Mouse (Mus musculus) retina, adult 2 months (tissue): ENCODE results near the gene Rrm2.

ENCODE experiments used
- DNase-seq: peaks from one replicate; pipeline ENCODE4 v3.0.0-alpha.2; 2012; ENCODE audit warnings: low read depth, low spot score

The Rrm2 gene

DNA sequence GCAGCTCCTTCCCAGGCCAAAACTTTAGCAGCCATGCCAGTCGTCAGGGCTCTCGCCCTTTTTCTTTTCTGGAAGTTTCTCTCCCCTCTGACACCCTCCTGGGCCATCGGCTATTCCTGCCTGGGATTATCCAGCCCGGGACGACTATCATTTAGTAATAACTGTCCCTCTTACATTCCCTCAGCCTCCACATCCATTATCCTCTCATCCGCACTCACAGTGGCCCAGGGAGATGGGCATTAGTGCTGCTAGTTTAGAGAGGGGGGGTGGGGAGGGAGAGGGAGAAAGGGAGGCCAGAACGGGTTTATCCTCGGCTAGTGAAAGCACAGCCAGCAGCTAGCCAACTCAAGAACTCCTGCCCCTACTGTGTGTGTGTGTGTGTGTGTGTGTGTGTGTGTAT lies 39.3 kb downstream of the Rrm2 start:
- DNase-seq: no peak

DNA sequence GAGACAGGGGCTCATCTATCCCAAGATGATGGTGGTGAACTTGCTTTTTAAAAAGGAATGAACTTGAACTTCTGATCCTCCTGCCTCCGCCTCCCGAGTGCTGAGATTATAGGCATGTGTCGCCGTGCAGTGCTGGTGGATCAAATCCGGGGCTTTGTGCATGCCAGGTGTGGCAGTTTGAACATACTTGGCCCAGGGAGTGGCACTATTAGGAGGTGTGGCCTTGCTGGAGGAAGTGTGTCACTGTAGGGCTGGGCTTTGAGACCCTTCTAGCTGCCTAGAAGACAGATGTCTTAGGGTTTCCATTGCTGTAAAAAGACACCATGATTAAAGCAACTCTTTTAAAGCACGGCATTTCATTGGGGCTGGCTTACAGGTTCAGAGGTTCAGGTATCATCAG lies 42.5 kb downstream of the Rrm2 start:
- DNase-seq: no peak

DNA sequence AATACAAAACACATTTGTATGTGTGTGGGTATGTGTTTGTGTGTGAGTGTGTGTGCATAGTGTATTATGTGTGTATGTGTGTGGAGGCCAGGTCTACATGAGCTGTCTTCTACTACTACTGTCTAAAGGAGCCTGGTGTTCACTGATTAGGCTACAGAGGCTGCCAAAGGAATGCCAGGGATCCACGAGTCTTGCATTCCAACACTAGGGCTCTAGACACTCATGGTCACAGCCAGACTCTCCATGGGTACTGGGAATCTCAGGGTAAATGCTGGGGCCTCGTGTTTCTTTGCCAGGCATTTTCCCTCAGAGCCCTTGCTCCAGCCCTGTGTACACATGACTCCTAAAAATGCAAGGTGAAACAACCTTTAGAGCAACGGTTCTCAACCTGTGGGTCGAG lies 45.6 kb downstream of the Rrm2 start:
- no peak for DNase-seq

DNA sequence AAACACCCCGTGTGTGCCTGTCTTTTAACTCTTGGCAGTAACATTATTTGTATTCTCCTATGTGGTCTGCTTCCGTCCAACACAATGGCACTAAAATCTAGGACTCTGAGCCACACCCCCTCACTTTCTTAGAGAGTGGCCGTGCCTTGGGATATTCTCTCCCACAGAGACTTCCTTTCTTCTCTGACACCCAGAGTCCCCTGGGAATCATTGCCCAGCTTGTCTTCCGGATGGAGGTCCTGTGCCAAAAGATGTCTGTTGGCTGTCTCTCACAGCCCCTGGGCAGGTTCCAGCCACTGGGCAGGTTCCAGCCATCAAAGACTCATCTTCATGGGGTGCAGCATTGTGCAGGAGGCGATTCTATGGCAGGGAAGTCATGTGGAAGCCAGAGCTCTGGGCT lies 46.7 kb downstream of the Rrm2 start:
- no peak for DNase-seq

DNA sequence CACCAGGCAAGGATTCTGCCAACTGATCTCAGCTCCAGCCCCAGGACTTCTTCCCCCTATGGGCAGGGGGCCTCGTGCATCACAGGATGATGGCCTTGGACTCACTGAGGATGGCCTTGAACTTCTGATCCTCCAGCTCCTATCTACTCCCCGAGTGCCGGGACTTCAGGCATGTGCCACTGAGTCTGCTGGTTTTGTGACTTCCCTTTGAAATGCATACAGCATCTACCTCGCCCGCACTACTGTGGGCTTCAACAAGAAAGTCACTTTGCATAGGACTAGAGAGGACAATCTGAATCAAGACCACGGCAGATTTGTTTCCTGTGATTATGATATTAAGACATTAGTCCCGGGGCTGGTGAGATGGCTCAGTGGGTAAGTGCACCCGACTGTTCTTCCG lies 47.4 kb downstream of the Rrm2 start:
- DNase-seq: no peak

DNA sequence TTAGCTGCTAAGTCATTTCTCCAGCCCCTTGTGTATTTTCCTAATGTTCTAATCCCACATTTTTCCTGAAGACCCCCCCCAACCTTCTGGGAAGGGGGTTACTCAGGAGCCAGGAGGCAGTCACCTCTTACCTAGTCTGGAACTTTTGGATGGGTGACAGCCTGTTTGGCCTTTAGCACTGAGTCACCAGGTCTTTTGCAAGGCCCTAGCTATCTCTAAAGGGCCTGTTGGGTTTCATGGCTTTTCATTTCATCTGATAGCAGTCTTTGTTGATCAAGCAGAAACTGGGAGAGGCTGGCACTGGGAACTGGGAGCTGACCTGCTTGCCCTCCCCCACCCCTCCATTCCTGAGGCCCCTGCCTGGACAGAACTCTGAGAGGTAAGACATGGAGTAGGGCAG lies 49.3 kb downstream of the Rrm2 start:
- DNase-seq: no peak

DNA sequence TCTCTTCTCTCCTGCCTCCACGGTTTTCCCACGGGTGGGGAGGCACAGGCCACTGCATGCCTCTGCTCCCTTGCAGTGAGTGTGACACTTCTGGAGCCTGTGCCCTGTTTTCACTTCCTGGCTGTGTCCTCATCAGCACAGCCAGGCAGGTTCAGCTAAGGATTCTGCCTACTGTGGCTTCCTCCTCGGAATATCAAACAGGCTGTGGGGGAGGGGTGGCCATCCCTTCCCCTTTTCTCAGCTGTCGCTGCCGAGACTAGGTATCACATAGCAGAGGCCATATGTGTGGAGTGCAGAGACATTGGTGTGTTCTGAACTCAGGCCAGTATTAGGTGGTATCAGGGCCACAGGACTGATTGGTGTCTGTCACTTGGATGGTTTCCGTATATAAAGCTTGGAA lies 50.3 kb downstream of the Rrm2 start:
- no peak for DNase-seq

DNA sequence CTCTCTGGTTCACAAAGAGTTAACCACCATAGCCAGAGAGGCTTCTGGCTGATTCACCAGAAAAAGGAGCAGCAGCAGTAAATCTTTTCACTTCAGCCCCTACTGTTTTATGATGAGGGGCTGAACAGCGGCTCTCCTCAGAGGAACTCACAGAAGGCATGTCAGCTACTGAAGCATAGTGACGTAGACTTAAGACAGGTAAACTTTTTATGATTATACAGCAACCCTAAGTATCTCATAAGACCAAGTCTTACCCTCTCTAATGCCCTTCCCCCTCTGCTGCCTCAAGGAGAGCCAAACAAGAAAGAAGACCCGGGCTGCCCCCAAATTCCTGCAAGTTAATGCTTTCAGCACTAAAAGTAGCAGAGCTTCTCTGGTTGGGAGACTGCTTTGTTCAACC lies 54.2 kb downstream of the Rrm2 start:
- DNase-seq: no peak
